Mouse (Mus musculus) kidney, postnatal 4 days (tissue): ENCODE measurements around the gene Tapbpl.

Source experiments
- DNase-seq, 2 experiments: peaks; one replicate each; pipeline ENCODE4 v3.0.0; 2021; ENCODE audit warnings: mixed read lengths in 2 of 2

The Tapbpl gene

GRCm38 (mm10) chr6:125238396-125238795, 6.7 kb upstream of the Tapbpl start:
- no peak for DNase-seq

- DNase-seq: no peak
Measured at GRCm38 (mm10) chr6:125237421-125237820, 5.8 kb upstream of the Tapbpl start.

- no peak for DNase-seq
Measured at GRCm38 (mm10) chr6:125236782-125237181, 5.1 kb upstream of the Tapbpl start, which contains the start of gene Cd27. Gene Cd27, minus strand, starts transcription at chr6:125237010.

GRCm38 (mm10) chr6:125236341-125236740, 4.7 kb upstream of the Tapbpl start:
- DNase-seq: no peak

GRCm38 (mm10) chr6:125234520-125234828, 2.8 kb upstream of the Tapbpl start:
- no peak for DNase-seq

- DNase-seq: no peak
Measured at GRCm38 (mm10) chr6:125233816-125234519, 2.3 kb upstream of the Tapbpl start.

GRCm38 (mm10) chr6:125232516-125232915, 856 bp upstream of the Tapbpl start:
- no peak for DNase-seq

- DNase-seq: peak in 1 of 2 experiments; percentile 26
Measured at GRCm38 (mm10) chr6:125232045-125232437, 381 bp upstream of the Tapbpl start.

GRCm38 (mm10) chr6:125230571-125230970, 1.1 kb downstream of the Tapbpl start:
- no peak for DNase-seq

- DNase-seq: peak in 1 of 2 experiments; percentile 31
Measured at GRCm38 (mm10) chr6:125225518-125226115, 6.0 kb downstream of the Tapbpl start.

GRCm38 (mm10) chr6:125222577-125222976, 9.1 kb downstream of the Tapbpl start:
- no peak for DNase-seq

GRCm38 (mm10) chr6:125222146-125222545, 9.5 kb downstream of the Tapbpl start:
- peak in 1 of 2 experiments; percentile 32 for DNase-seq

- DNase-seq: no peak
Measured at GRCm38 (mm10) chr6:125221115-125221745, 10.4 kb downstream of the Tapbpl start.

- DNase-seq: peak; percentile 63 to 72
Measured at GRCm38 (mm10) chr6:125218963-125219362, 12.7 kb downstream of the Tapbpl start.

GRCm38 (mm10) chr6:125217899-125218298, 13.8 kb downstream of the Tapbpl start:
- no peak for DNase-seq

- no peak for DNase-seq
Measured at GRCm38 (mm10) chr6:125216898-125217297, 14.8 kb downstream of the Tapbpl start.

GRCm38 (mm10) chr6:125215148-125215954, 16.3 kb downstream of the Tapbpl start, which contains the start of gene Vamp1:
Gene Vamp1, plus strand, starts transcription at chr6:125215551.
- peak; percentile 94 to 96 for DNase-seq

GRCm38 (mm10) chr6:125213715-125214114, 17.9 kb downstream of the Tapbpl start:
- no peak for DNase-seq

GRCm38 (mm10) chr6:125213129-125213528, 18.5 kb downstream of the Tapbpl start:
- DNase-seq: no peak

GRCm38 (mm10) chr6:125212621-125213020, 19.0 kb downstream of the Tapbpl start:
- no peak for DNase-seq

- DNase-seq: no peak
Measured at GRCm38 (mm10) chr6:125210436-125210835, 21.2 kb downstream of the Tapbpl start.

GRCm38 (mm10) chr6:125197166-125197565, 34.5 kb downstream of the Tapbpl start:
- DNase-seq: no peak

- no peak for DNase-seq
Measured at GRCm38 (mm10) chr6:125196301-125196700, 35.4 kb downstream of the Tapbpl start.
